Mouse (Mus musculus): ENCODE results near the gene Tstd2. TPM values are rescaled to one million over a fixed set of nuclear protein-coding genes. Genes with fewer than 3 reads are reported as not detected.

The Tstd2 gene
- polyA plus RNA-seq, 1 experiment: 0.46 TPM

- Histone ChIP-seq H3K4me1 (ENCODE audit: control insufficient read depth) (peaks cover 1% of the 10 kb centered on the region; the same call in 1 of the 2 replicates), H3K36me3 (ENCODE audit: control insufficient read depth) (peaks cover 100% of the 10 kb centered on the region), H3K9me3 (ENCODE audit: control insufficient read depth, low read length) (no peaks in the 10 kb centered on the region), H3K27me3 (ENCODE audit: control insufficient read depth) (no peaks in the 10 kb centered on the region), H3K4me3 (replicated peaks) (no peak overlapping the region)
- no peak for TF ChIP-seq GATA1 (IDR thresholded peaks at IDR 0.05; ENCODE audit: low read length)
- TF ChIP-seq TAL1 (IDR thresholded peaks at IDR 0.05; ENCODE audit: low read length): no peak
These were observed 28.4 kb downstream of the Tstd2 start for GRCm38 (mm10) chr4:46110084-46110483.

GRCm38 (mm10) chr4:46102078-46102769 lies 36.3 kb downstream of the Tstd2 start:
- H3K36me3 ChIP-seq (ENCODE audit: control insufficient read depth): peaks cover 100% of the 10 kb centered on the region

GRCm38 (mm10) chr4:46101211-46101711 lies 37.2 kb downstream of the Tstd2 start:
- Histone ChIP-seq H3K27me3 (ENCODE audit: control insufficient read depth) (no peaks in the 10 kb centered on the region; the same call in 1 of the 2 replicates), H3K9me3 (ENCODE audit: control insufficient read depth, low read length) (peaks cover 13% of the 10 kb centered on the region), H3K36me3 (ENCODE audit: control insufficient read depth) (peaks cover 100% of the 10 kb centered on the region), H3K4me1 (ENCODE audit: control insufficient read depth) (peaks cover 31% of the 10 kb centered on the region), H3K4me3 (replicated peaks) (no peak overlapping the region)
- no peak for TF ChIP-seq TAL1 (IDR thresholded peaks at IDR 0.05; ENCODE audit: low read length)
- TF ChIP-seq GATA1 (IDR thresholded peaks at IDR 0.05; ENCODE audit: low read length): no peak

More at GRCm38 (mm10) chr4:46102078-46102769, 36.3 kb downstream of the Tstd2 start:
- Histone ChIP-seq H3K9me3 (ENCODE audit: control insufficient read depth, low read length) (peaks cover 13% of the 10 kb centered on the region), H3K4me3 (replicated peaks) (no peak overlapping the region), H3K4me1 (ENCODE audit: control insufficient read depth) (peaks cover 31% of the 10 kb centered on the region), H3K27me3 (ENCODE audit: control insufficient read depth) (no peaks in the 10 kb centered on the region; the same call in 1 of the 2 replicates)
- no peak for TF ChIP-seq GATA1 (IDR thresholded peaks at IDR 0.05; ENCODE audit: low read length)
- no peak for TF ChIP-seq TAL1 (IDR thresholded peaks at IDR 0.05; ENCODE audit: low read length)

GRCm38 (mm10) chr4:46100539-46100938 lies 38.0 kb downstream of the Tstd2 start:
- Histone ChIP-seq H3K4me1 (ENCODE audit: control insufficient read depth) (peaks cover 31% of the 10 kb centered on the region), H3K36me3 (ENCODE audit: control insufficient read depth) (peaks cover 100% of the 10 kb centered on the region), H3K9me3 (ENCODE audit: control insufficient read depth, low read length) (peaks cover 13% of the 10 kb centered on the region), H3K4me3 (replicated peaks) (no peak overlapping the region), H3K27me3 (ENCODE audit: control insufficient read depth) (no peaks in the 10 kb centered on the region; the same call in 1 of the 2 replicates)
- no peak for TF ChIP-seq GATA1 (IDR thresholded peaks at IDR 0.05; ENCODE audit: low read length)
- no peak for TF ChIP-seq TAL1 (IDR thresholded peaks at IDR 0.05; ENCODE audit: low read length)

- TF ChIP-seq TAL1 (IDR thresholded peaks at IDR 0.05; ENCODE audit: low read length): no peak
- no peak for TF ChIP-seq GATA1 (IDR thresholded peaks at IDR 0.05; ENCODE audit: low read length)
- Histone ChIP-seq H3K36me3 (ENCODE audit: control insufficient read depth) (peaks cover 100% of the 10 kb centered on the region), H3K9me3 (ENCODE audit: control insufficient read depth, low read length) (peaks cover 13% of the 10 kb centered on the region), H3K4me3 (replicated peaks) (no peak overlapping the region), H3K4me1 (ENCODE audit: control insufficient read depth) (peaks cover 25% of the 10 kb centered on the region), H3K27me3 (ENCODE audit: control insufficient read depth) (no peaks in the 10 kb centered on the region; the same call in 1 of the 2 replicates)
These were observed 39.4 kb downstream of the Tstd2 start for GRCm38 (mm10) chr4:46099132-46099531.

GRCm38 (mm10) chr4:46097591-46097990 lies 40.9 kb downstream of the Tstd2 start:
- no peak for TF ChIP-seq TAL1 (IDR thresholded peaks at IDR 0.05; ENCODE audit: low read length)
- TF ChIP-seq GATA1 (IDR thresholded peaks at IDR 0.05; ENCODE audit: low read length): no peak
- Histone ChIP-seq H3K27me3 (ENCODE audit: control insufficient read depth) (no peaks in the 10 kb centered on the region; the same call in 1 of the 2 replicates), H3K36me3 (ENCODE audit: control insufficient read depth) (peaks cover 100% of the 10 kb centered on the region)

GRCm38 (mm10) chr4:46096546-46096945 lies 41.9 kb downstream of the Tstd2 start:
- H3K4me1 ChIP-seq (ENCODE audit: control insufficient read depth): peaks cover 3% of the 10 kb centered on the region
- H3K36me3 ChIP-seq (ENCODE audit: control insufficient read depth): peaks cover 100% of the 10 kb centered on the region
- TF ChIP-seq GATA1 (IDR thresholded peaks at IDR 0.05; ENCODE audit: low read length): no peak
- no peak for TF ChIP-seq TAL1 (IDR thresholded peaks at IDR 0.05; ENCODE audit: low read length)
- no peak overlapping the region for H3K4me3 ChIP-seq (replicated peaks)
- no peaks in the 10 kb centered on the region for H3K9me3 ChIP-seq (ENCODE audit: control insufficient read depth, low read length)
- H3K27me3 ChIP-seq (ENCODE audit: control insufficient read depth): no peaks in the 10 kb centered on the region; the same call in 1 of the 2 replicates

More at GRCm38 (mm10) chr4:46097591-46097990, 40.9 kb downstream of the Tstd2 start:
- Histone ChIP-seq H3K4me3 (replicated peaks) (no peak overlapping the region), H3K9me3 (ENCODE audit: control insufficient read depth, low read length) (peaks cover 4% of the 10 kb centered on the region; the same call in 1 of the 2 replicates), H3K4me1 (ENCODE audit: control insufficient read depth) (peaks cover 10% of the 10 kb centered on the region)

GRCm38 (mm10) chr4:46095826-46096159 lies 42.7 kb downstream of the Tstd2 start:
- Histone ChIP-seq H3K36me3 (ENCODE audit: control insufficient read depth) (peaks cover 100% of the 10 kb centered on the region), H3K27me3 (ENCODE audit: control insufficient read depth) (no peaks in the 10 kb centered on the region; the same call in 1 of the 2 replicates), H3K4me1 (ENCODE audit: control insufficient read depth) (peaks cover 3% of the 10 kb centered on the region), H3K9me3 (ENCODE audit: control insufficient read depth, low read length) (no peaks in the 10 kb centered on the region), H3K4me3 (replicated peaks) (no peak overlapping the region)
- TF ChIP-seq GATA1 (IDR thresholded peaks at IDR 0.05; ENCODE audit: low read length) (no peak), TAL1 (IDR thresholded peaks at IDR 0.05; ENCODE audit: low read length) (no peak)
